Mouse (Mus musculus): ENCODE results near the gene Mcoln3.

The Mcoln3 gene

DNA sequence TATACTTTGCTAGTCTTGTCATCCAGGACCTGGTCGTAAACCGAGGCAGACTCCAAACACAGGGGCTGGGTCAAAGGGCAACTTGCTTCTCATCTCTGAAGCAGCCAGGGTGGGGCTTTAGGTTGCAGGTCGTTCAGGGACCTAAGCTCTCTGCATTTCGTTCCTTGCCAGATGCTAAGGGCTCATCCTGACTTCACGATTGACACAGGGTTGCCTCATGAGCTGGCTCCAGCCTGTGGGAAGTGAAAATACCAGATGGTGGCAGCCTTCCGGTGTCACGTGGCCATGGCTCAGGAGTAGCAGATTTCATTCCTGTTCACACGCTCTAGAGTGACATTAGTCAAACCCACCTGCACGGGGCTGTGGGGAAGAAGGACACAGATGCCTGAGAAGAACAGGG lies 17.6 kb downstream of the Mcoln3 start:
- no peak for DNase-seq (ENCODE audit: low spot score in 2 of 2)

DNA sequence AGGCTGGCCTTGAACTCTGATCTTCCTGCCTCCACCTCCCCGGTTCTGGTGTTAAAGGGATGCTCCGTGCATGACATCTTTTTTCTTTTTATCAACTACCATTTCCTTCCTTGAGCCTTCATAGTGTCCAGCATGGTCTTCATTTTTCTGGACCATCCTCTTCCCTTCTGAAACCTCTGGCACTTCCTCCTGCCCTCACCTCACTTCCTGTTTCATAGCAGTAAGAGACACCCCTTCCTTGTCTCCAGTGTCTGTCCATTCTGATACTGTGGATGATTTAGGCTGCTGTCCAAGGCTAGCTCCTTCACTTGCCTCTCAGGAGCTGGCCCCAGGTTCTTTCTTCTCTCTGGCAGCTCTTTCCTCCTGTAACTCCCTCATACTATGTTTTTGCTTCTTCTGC lies 18.2 kb downstream of the Mcoln3 start:
- DNase-seq (ENCODE audit: low spot score in 2 of 2) = no peak

DNA sequence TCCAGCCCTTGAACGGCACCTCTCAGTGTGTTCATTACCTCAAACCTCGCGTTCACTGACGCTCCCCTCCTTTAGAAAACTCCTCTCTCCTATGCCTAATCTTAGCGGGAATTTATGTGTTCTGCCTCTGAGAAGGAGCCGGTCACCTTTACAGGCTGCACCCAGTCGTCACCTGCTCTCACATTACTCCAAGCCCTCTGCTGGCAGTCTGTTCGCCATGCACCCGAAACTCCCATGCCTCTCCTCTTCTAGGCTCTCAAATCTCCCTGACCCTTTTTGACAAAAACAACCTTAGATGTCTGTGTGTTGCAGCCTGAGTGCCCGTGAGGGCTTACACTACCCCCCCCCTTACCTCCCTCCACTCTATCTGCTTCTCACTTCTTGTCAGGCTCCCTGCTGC lies 19.2 kb downstream of the Mcoln3 start:
- DNase-seq (ENCODE audit: low spot score in 2 of 2) = no peak

DNA sequence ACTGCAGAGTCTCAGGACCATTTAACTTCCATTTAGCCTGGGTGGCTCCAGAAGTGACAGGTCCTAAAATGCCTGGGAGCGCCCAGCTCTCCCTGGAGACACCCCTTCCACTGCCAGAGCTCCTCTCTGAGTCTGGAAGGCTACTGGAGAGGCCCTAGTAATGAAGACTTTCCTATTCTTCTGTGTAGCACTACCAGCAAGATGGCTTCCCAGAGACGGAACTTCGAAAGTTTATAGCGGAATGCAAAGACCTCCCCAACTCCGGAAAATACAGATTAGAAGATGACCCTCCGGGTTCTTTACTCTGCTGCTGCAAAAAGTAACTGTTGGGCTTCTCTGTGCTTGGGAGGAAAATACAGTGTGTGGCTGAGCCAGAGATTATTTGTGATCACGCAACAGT lies 23.0 kb downstream of the Mcoln3 start:
- DNase-seq (ENCODE audit: low spot score in 2 of 2) = no peak

DNA sequence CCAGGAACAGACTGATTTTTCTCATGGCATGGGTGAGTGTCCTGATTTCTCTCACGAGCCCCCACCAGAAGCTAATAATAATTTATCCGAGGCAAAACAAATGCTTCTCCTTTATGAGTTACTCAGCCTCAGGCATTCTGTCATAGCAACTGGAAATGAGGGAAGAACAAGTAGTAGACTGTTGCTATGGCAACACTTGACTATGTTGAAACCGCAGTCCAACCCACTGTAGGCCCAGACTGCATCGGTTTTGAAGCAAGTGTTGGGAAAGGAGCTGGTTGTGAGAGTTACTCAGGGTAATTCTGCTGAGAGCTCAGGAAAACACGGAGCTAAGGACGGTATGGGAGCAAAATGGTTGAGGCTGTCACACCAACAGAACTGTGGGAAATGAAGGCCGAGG lies 25.3 kb downstream of the Mcoln3 start:
- DNase-seq (ENCODE audit: low spot score in 2 of 2) = no peak

DNA sequence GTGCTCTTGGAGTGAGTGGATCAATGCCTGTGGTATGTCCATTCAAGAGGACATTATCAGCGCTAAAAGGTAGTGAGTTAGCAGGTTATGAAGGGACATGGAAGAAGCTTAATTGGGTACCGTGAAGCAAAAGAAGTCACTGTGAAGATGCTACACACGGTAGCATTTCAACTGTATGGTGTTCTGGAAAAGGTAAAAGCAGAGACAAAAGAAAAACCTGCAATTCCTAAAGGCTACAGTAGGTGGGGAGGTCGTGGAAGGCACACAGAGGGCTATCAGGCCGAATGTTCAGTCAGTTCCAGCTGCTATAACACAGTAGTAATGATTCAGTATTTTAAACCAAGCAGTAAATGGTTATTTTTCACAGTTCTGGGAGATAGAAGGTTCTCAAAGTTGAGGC lies 28.3 kb downstream of the Mcoln3 start:
- no peak for DNase-seq (ENCODE audit: low spot score in 2 of 2)

DNA sequence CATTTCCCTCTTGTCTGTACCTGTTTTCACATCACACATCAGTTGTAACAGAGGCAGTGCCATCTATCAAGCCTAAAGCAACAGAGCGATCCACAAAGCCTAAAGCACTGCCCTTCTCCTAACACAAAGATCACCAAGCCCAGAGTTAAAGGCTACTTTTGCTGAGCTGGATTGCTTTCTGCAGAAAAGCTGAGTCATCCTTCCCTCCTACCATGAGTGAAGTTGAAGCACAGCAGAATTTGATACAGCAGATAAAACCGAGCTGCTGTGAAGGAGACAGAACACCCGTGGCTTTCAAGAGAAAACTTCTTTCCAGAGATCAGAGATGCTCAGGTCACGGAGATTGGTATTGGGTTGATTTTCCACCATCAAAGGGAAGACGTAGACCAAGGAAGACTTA lies 28.9 kb downstream of the Mcoln3 start:
- DNase-seq (ENCODE audit: low spot score in 2 of 2) = no peak

DNA sequence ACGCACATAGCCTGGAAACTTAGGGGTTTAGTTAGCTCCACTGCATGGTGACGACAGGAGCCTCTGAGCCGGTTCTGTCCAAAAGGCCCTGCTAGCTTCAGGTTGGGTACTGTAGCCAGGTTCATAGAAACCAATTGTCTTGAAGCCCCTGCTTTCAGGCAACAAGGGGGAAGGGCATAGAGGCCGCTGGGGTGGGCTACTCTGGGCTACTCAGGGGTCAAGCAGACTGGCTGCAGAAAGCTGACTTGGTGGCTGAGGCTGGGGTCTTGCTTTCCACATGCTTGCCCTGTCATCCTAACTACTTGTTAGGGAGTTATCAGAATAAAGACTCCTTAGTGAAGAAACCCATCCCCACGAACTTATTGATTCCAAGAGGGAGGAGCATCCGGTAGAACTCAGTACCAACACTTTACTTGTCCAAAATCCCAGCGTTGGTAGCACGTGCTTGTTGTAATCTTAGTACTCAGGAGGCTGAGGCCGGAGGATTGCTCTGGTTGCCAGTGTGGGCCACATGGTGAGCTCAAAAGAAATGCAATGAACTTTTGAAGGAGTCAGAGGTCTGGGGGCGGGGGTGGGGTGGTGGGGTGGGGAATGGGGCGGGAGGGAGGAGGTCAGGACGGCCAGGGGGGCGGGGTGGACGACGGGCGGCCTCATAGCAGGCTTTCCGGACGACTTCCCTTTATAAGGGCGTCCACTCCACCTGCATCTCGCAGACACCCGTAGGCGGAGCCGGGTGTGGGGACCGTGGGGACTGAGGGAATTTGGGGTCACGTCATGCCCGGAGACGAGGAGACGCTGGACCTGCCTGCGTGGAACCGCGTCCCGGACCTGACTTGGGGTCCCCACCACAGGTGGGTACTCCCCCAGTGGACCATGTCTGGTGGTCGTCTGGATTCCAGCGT lies 32.2 kb downstream of the Mcoln3 start, which contains the start of gene Mcoln2:
Gene Mcoln2, plus strand, starts transcription at position 678 of the 902 bp plus-strand sequence.
- DNase-seq (ENCODE audit: low spot score in 2 of 2) = no peak

DNA sequence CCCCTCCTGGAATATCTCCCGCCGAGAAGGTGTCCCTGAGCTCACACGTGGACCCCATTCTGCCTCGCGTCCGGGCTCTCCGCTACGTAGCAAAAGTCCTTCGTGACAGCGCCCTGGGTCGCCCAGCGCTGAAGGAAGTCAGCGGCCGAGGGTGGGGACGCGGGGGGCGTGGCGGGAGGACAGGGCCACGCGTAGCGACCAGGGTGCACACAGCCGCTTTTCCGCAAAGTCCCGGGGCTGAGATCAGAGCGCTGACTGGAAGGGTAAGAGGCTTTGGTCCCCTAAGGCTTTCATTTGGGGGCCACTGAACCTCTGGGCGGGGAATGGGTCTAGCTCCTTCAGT lies 32.8 kb downstream of the Mcoln3 start:
- no peak for DNase-seq (ENCODE audit: low spot score in 2 of 2)

DNA sequence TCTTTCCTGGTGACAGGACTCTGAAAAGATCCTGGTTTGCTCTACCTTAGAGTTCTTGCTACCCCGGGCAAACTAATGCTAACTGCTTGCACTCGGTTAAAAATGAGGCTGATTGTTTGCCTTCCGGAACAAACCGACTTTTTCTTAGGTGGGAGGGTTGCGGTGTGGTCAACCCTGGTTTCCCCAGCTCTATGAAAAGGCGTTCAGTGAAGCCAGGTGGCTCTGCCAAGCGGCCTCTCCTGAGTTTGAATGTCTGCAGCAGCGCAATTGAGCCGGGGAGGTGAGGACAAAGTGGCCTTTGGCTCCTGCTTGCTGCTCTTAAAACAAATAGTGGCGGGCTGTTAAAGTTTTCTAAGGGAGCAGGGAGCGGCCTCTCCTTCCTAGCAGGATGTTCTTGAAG lies 33.3 kb downstream of the Mcoln3 start:
- no peak for DNase-seq (ENCODE audit: low spot score in 2 of 2)

DNA sequence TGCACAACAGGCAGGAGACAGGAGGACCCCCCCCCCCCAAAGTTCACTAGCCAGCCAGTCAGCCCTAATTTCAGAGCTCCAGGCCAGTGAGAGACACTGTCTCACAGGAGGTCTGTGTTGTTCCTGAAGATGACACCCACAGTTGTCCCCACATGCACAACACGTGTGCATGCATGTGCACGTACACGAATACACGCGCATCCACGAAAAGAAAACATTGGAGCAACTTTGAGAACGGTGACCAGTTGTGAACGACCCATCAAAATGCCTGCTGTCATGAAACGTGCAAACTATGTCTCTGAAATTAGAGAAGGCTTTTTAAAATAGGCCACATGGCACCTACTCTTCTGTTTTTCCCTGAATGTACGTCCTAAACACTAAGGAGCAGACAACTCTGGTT lies 34.1 kb downstream of the Mcoln3 start:
- no peak for DNase-seq (ENCODE audit: low spot score in 2 of 2)

DNA sequence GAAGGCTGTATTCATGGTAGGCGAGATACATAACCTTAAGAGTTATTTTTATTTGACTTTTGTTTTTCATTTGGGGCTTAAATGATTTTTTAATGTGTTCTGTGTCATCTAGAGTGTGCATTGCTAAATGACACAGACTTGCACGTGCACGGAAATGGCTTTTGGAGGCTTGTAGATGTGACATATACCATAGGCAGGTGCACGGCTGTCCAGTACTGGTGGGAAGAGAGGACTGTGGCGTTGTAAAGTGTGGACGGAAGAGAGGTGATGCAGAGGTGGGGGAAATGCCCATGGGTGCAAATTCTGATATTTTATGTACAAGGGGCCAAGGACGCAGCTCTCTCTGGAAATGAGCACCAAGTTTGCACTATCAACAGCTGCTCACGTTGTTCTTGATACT lies 34.5 kb downstream of the Mcoln3 start:
- DNase-seq (ENCODE audit: low spot score in 2 of 2) = no peak

DNA sequence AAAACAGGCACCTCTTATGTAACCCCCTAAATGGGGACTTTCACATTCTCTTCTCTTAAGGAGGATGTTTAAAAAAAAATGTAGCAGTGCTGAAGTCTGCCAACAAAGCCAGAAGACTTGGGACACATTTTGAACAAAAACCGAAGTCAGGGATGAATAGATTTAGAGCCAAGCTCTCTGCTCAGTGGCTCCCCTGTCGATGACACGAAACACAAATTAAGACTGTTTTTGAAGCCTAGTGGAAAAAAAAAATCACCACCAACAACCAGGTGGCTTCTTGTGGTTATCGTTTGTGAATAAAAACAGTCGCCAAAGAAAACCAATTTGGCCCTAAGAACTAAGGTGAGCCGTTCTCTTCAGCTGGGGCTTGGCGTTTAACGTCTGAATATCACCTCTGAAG lies 35.1 kb downstream of the Mcoln3 start:
- no peak for DNase-seq (ENCODE audit: low spot score in 2 of 2)

DNA sequence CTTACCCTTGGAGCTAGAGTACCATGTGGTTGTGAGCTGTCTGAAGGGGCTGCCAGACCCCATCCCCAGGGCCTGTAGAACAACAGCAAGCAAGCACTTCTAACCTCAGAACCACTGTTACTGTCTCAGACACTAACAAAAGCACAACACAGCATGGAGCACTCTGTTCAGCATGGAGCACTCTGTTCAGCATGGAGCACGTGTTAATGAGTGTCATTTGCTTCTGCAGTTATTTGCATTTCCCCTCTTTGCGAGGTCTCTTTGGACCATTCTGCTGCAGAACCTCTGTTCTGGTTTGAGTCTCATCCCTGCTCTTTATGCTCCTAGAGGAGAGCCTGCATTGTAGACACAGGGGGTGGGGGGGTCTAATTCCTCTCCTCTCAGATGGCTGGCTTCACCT lies 35.7 kb downstream of the Mcoln3 start:
- no peak for DNase-seq (ENCODE audit: low spot score in 2 of 2)

DNA sequence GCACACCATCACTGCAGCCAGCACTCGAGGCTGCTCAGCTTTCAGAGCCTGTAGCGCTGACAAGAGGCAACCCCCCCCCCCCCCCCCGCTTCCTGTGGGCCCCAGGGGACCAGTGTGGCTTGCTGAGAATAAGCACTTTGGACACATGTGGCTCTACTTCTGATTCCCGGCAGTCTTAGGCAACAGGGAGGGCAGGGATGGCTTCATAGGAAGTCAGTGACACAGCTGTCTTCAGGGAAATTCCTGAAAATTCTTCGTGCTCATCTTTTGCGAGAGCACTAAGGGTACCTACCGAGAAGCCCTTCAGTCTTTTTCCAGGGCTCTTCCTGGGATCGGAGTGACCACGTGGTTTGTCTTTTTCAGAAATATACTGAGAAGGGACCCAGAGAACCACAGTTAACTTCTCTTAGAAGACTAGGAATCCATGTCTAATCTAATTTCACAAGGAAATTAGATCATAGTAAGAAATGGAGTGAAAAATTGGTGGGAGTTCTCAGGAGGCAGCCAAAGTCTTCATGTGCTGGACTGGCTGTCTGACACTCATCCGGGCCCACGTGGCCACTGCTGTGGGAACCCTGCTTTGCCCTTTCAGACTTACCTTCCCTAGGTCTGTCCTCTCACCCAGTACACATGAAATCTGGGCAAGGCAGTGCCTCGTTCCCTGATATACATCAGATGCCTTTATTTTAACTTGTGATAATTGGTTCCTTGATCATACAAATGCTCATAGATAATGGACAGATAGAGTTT lies 36.8 kb downstream of the Mcoln3 start:
- no peak for DNase-seq (ENCODE audit: low spot score in 2 of 2)

DNA sequence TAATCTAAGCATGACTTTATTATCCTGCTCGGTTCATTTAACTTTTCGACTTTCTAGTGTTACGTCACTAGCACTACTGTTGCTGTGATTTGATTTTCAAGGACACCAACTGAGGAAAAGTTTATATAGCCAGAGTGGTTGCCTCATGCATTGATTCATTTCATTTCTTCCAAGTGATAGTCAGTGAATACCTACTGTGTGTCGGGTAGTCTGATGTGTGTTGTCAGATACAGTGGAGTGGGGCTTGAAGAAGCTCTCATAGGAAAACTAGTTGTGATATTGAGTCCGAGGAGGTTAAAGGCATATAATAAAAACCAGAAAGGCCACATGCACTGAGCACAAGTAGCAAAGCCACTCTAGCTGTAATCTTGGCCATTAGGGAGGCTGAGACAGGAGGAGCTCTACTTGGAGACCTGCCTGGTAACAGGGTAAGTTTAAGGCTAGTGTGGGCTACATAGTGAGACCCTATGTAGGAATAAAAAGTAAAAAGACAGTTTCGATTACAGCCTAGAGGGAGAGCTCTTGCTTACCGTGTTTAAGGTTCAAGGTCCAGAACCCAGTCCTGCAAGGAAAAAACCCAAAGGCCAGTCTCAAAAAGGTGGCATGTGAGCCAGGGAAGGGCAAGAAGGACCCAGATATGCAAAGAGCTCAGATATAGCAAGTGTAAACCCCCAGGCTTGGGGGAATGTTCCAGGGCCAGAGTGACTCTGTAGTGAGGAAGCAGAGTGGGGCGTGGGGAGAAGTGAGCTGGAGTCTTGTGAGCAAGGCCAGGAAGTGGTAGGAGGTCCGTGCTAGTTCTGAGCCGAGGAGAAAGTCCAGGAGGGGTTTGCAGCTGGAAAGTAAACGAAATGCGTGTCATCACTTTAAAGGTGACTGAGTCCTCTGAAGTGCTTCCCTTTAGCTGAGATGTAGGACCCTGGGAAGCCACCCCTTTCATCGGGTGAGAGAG lies 38.7 kb downstream of the Mcoln3 start:
- no peak for DNase-seq (ENCODE audit: low spot score in 2 of 2)

DNA sequence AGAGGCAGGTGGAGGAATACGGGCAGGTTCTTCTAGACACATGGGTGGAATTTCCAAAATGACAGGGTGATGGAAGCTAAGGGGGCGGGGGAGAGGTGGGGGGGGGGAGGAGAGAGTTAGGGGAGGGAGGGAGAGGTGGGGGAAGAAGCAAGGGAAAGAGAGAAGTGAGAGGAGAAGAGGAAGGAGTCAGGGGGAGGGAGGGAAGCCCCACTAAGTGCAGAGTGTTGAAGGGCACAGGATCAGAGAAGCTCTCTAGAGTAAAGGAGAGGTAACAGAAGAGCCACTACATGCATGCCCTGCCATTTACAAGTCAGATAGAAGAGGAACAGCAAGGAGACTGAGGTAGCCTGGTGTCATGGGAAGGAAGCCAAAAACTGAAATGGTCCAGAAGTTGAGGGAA lies 39.6 kb downstream of the Mcoln3 start:
- DNase-seq (ENCODE audit: low spot score in 2 of 2) = no peak

DNA sequence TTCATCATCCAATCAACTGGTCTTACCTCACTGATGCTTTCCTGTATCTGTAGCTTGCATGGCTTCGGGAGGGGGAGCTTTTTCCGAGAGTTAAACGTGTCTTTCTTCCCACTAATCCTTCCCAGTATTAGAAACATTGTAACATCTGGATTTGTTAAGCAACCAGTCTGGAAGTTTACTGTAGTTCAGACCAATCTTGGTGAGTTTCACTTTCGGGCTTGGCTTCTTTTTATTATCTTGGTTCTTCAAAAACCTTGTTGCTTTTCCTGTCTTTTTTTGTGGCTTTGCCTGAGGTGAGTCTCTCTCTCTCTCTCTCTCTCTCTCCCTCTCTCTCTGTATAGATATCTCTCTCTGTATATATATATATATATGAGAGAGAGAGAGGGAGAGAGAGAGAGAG lies 40.8 kb downstream of the Mcoln3 start:
- DNase-seq (ENCODE audit: low spot score in 2 of 2) = no peak

DNA sequence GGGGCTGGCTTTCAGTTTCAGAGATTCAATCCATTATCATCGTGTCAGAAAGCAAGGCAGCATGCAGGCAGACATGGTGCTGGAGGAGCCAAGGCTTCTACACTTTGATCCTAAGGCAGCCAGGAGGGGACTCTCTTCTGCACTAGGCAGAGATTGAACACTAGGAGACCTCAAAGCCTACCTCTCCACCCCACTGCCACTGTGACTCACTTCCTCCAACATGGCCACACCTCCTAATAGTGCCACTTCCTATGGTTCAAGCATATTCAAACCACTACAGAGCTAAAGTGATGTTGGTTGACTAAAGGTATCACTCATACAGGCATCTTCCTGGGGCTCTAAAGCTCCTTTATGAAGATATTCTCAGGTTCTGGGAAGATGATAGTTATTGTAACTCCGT lies 42.1 kb downstream of the Mcoln3 start:
- DNase-seq (ENCODE audit: low spot score in 2 of 2) = no peak

DNA sequence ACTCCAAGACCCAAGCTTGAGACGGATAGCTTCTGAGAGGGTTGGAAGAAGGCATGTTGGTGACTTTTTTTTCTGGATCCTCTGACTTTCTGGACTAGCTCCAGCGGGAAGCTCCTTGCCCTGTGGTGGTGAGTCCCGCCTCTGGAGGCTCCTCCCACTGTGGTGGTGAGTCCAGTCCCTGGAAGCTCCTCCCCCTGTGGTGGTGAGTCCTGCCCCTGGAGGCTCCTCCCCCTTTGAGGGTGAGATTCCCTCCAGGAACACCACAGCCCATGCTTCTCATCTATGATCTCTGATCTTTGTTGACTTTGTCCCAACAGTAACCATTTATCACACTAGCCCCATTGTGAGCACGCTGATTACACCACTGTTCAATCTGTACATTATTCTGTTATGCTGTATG lies 44.9 kb downstream of the Mcoln3 start:
- no peak for DNase-seq (ENCODE audit: low spot score in 2 of 2)

DNA sequence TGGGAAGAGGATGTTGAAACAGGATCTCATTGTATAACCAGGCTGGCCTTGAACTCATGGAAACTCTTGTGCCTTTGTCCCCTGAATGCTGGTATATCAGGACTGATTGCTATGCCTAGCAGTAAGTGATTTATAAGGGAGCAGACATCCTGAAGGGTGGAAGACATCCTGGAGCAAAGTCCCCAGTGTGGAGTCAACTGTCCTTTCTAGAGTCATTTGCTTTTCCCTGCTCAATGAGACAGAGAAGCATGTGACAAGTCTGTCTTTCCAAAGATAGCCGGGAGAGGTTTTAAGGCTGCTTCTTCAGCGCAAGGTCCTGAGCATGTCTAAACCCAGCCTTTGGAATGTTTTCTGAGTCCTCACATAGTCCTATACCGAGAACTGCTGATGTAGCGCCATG lies 52.1 kb downstream of the Mcoln3 start:
- DNase-seq (ENCODE audit: low spot score in 2 of 2) = no peak

DNA sequence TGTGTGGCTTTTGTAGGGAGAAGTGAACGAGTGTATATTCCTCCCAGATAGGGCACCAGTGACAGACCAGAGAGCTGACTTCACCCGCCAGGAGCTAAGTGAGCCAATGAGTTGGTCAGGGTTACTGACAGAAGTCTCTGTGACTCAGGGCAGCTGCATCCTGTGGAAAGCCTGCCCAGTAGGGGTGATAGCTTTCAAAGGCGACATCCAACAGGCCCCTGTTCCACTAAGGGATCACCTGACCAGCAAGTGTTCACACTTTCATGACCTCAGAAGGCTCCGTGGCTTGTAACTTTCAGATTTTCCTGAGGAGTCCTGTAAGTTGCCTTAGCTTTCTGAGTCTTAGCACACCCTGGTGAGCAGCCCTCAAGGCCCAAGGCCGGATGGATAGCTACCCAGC lies 55.8 kb downstream of the Mcoln3 start:
- DNase-seq (ENCODE audit: low spot score in 2 of 2) = no peak

All from frontal cortex, postnatal 10 days (tissue).